8 mouse cellular contexts compared by ENCODE assay signal in genomic region chr11:51916033-51916929, GRCm38 (mm10). TPM values are rescaled to one million over a fixed set of nuclear protein-coding genes. Genes with fewer than 3 reads are reported as not detected.
DNase-seq lines count a peak whose midpoint lies in the region; ATAC-seq lines count a peak whose summit lies in the region.

No protein-coding gene starts in this region.

- DNase-seq in Muller cell, postnatal 12 days (ENCODE audit: inconsistent ontology term) = peak; percentile 96
- peak; percentile 63 to 78 for DNase-seq in cerebellum, postnatal 14 days
- peak; percentile 100 for DNase-seq in gastrocnemius, adult 18-20 months (ENCODE audit: low spot score)
- DNase-seq in left cerebral cortex, adult 18-20 months (ENCODE audit: low spot score in 2 of 2) = peak; percentile 83 to 85
- peak; percentile 96 to 98 for DNase-seq in lung, postnatal 4 days
- peak; percentile 9 for DNase-seq in retina, postnatal 7 days (ENCODE audit: low read depth, low spot score)
- DNase-seq in urinary bladder, postnatal 25 days (ENCODE audit: low spot score) = peak; percentile 92

- H3K4me3 ChIP-seq in hindbrain, embryonic 16.5 days (ENCODE audit: low read length) = peak overlapping the region; percentile 32

- H3K9me3 ChIP-seq in hindbrain, embryonic 16.5 days (ENCODE audit: control insufficient read depth, low read length) = no peaks in the 10 kb centered on the region

- peak; percentile 79 for ATAC-seq in hindbrain, embryonic 16.5 days

- H3K36me3 ChIP-seq in hindbrain, embryonic 16.5 days (ENCODE audit: control insufficient read depth, insufficient read depth, low read length) = no peaks in the 10 kb centered on the region

- no peaks in the 10 kb centered on the region for H3K27me3 ChIP-seq in hindbrain, embryonic 16.5 days (replicated peaks; ENCODE audit: control insufficient read depth, insufficient read depth, low read length)

- peak overlapping the region; percentile 57 for H3K9ac ChIP-seq in hindbrain, embryonic 16.5 days (ENCODE audit: low read depth, low read length)

- peaks cover 5% of the 10 kb centered on the region for H3K4me1 ChIP-seq in hindbrain, embryonic 16.5 days (ENCODE audit: control insufficient read depth, insufficient read depth, low read depth, low read length)

- H3K4me2 ChIP-seq in hindbrain, embryonic 16.5 days (ENCODE audit: low read length) = peak overlapping the region; percentile 52

- under 1% methylated on average over 29 of the region's 29 CpGs for WGBS in hindbrain, embryonic 16.5 days

- peak overlapping the region; percentile 30; the same call in 1 of the 2 replicates for H3K27ac ChIP-seq in hindbrain, embryonic 16.5 days (ENCODE audit: low read depth, low read length)

RNA-seq across cellular contexts. Expression of gene Cdkn2aipnl, which starts 51.2 kb away (rescaled TPM):
- total RNA-seq in gastrocnemius, adult 18-20 months (2021) = 10 to 100 TPM; 24.3 to 27.2 TPM
- polyA plus RNA-seq in hindbrain, embryonic 16.5 days (2015; fragmentation: Nextera tagmentation; extraction: Ambion mirVana) = 121 and 122 TPM in 2 replicates
- total RNA-seq in left cerebral cortex, adult 18-20 months (2021) = 10 to 100 TPM; 45.7 to 45.8 TPM

RNA-seq across cellular contexts. Expression of gene Jade2, which starts 58.8 kb away (rescaled TPM):
- 1 to 10 TPM; 6.5 to 9.4 TPM for total RNA-seq in gastrocnemius, adult 18-20 months (2021)
- polyA plus RNA-seq in hindbrain, embryonic 16.5 days (2015; fragmentation: Nextera tagmentation; extraction: Ambion mirVana) = 1.1 TPM in 2 replicates
- total RNA-seq in left cerebral cortex, adult 18-20 months (2021) = 10 to 100 TPM; 65.4 to 70.5 TPM

Comparison
In these comparisons a context has a peak if more than half of its experiments do, and no peak if none do; other contexts are left out.
1. Peak in every context shown above with its lines: DNase-seq, ATAC-seq, H3K4me3 ChIP-seq and H3K27ac ChIP-seq.
2. DNase-seq: peak in every context shown above with its lines; median percentile 100 in gastrocnemius, adult 18-20 months; 97 in lung, postnatal 4 days; 96 in Muller cell, postnatal 12 days; 92 in urinary bladder, postnatal 25 days; 84 in left cerebral cortex, adult 18-20 months; 70 in cerebellum, postnatal 14 days; 9 in retina, postnatal 7 days.
3. RNA of gene Jade2, which starts 58.8 kb away (total RNA-seq): 65.4 to 70.5 TPM in left cerebral cortex, adult 18-20 months; 6.5 to 9.4 TPM in gastrocnemius, adult 18-20 months; every median in the first group is over 4 times any median in the second.